Mouse (Mus musculus) testis, adult 2 months (tissue): Measurements from ENCODE around the gene Lcmt2. TPM values are rescaled to one million over a fixed set of nuclear protein-coding genes. Genes with fewer than 3 reads are reported as not detected.

ENCODE experiments used
- H3K27ac ChIP-seq: fragments of 200-500 bp; 2 replicates; pipeline ENCODE4 v1.5.1; 2012; ENCODE audit warnings: low read depth, low read length; ENCODE audit not compliant: control insufficient read depth, insufficient read depth
- H3K27me3 ChIP-seq: fragments of 200-500 bp; 2 replicates; pipeline ENCODE4 v1.6.1; 2012; ENCODE audit warnings: mild to moderate bottlenecking, low read length, moderate library complexity; ENCODE audit not compliant: control insufficient read depth, insufficient read depth
- H3K36me3 ChIP-seq: fragments of 200-500 bp; 2 replicates; pipeline ENCODE4 v1.6.1; 2012; ENCODE audit warnings: mild to moderate bottlenecking, low read length; ENCODE audit not compliant: control insufficient read depth, insufficient read depth
- H3K4me1 ChIP-seq: fragments of 200-500 bp; 2 replicates; pipeline ENCODE4 v1.6.1; 2012; ENCODE audit warnings: low read length; ENCODE audit not compliant: control insufficient read depth, insufficient read depth
- H3K4me3 ChIP-seq: fragments of 200-500 bp; 2 replicates; pipeline ENCODE4 v1.5.1; 2012; ENCODE audit warnings: low read depth, mild to moderate bottlenecking, low read length, moderate library complexity, mixed read lengths; ENCODE audit not compliant: control insufficient read depth
- CTCF ChIP-seq: fragments of 200-500 bp; IDR thresholded peaks from 2 replicates; pipeline ENCODE4 v1.5.1; 2012; ENCODE audit warnings: low read depth, mild to moderate bottlenecking, inconsistent platforms, low read length, moderate library complexity; ENCODE audit not compliant: control insufficient read depth, insufficient read depth, insufficient replicate concordance
- POLR2A ChIP-seq: fragments of 200-500 bp; IDR thresholded peaks from 2 replicates; pipeline ENCODE4 v1.6.1; 2012; ENCODE audit warnings: low read depth, mild to moderate bottlenecking, inconsistent platforms, low read length, moderate library complexity; ENCODE audit not compliant: control insufficient read depth
- polyA plus RNA-seq: library from polyadenylated mRNA; depleted of rRNA; stranded (reverse); fragments of >200 nt; gene quantifications from 2 replicates; pipeline ENCODE4 v1.2.3, GENCODE M21; 2012; rRNA removed

Lcmt2 gene
- 1.6 and 1.9 TPM in 2 replicates for polyA plus RNA-seq

DNA sequence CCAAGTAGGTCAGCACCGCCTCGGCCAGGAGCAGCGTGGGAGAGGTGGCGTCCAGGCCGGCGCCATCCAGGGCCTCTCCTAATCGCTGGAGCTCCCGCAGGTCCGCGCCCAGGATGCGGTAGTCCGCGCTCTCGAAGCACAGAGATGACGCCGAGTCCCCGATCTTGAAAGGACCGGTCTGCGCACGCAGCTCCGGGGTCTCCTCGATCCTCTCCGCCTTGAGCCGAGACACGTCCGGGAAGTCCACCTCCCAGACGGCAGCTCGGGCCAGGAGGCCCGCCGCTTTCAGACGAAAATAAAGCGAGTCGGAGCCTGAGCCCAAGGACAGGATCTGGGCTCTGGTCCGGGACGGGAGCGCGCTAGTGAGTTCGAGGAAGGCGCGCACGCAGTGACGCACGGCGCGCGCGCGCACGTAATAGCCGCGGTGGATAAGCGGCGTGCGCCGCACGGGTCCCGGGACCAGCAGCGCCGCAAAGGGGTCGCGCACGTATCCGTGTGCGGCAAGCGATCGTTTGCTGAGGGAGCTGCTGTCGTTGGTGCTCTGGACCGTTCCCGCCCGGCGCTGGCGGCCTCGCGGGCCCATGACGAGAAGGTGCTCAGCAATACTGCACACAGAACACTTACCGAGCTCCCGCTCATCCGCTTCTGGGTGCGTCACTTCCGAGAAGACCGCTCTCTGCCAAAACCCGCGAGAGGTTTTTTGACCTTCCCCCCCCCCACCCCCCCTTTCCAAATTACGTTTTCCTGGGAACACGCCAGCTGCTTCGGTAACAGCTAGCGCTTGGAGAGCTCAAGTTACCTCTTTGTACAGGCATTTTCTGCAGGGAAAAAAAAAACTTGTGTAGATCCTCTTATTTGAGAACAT, at the start of gene Lcmt2, which contains the start of gene Adal:
Gene Lcmt2 (minus strand): TSS at position 636 of the 865 bp plus-strand sequence.
Gene Adal (plus strand): TSS at position 411 of the 865 bp plus-strand sequence.
- TF ChIP-seq POLR2A = peak; percentile 80
- no peak for TF ChIP-seq CTCF
- H3K27me3 ChIP-seq = no peaks in the 10 kb centered on the region
- peak within 1 kb of the TSS; percentile 91 for H3K4me3 ChIP-seq
- peak within 1 kb of the TSS; percentile 82 for H3K27ac ChIP-seq
- peaks cover 1% of the 10 kb centered on the region; the same call in 1 of the 2 replicates for H3K36me3 ChIP-seq
- H3K4me1 ChIP-seq = peaks cover 13% of the 10 kb centered on the region

DNA sequence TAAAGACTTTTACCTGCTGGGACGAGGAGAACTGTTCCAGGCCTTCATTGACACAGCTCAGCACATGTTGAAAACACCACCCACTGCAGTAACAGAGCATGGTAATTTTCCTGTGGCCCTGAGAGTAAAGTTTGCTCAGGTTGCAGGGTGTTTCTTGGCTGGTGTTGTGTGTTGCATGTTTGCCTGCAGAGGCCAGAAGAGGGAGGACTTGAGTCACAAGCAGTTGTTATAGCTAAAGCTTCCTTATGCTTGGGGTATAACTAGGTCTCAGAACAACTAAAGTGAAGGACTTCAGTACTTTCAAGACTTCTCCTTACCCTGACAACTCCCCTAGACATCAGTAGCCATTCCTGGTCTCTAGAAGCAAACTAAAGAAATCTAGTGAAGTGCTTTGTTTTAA, 48.1 kb upstream of the Lcmt2 start:
- Histone ChIP-seq H3K4me1 (no peaks in the 10 kb centered on the region), H3K4me3 (no peak overlapping the region), H3K27ac (no peak overlapping the region), H3K36me3 (peaks cover 3% of the 10 kb centered on the region; the same call in 1 of the 2 replicates), H3K27me3 (no peaks in the 10 kb centered on the region)
- TF ChIP-seq POLR2A (no peak), CTCF (no peak)

DNA sequence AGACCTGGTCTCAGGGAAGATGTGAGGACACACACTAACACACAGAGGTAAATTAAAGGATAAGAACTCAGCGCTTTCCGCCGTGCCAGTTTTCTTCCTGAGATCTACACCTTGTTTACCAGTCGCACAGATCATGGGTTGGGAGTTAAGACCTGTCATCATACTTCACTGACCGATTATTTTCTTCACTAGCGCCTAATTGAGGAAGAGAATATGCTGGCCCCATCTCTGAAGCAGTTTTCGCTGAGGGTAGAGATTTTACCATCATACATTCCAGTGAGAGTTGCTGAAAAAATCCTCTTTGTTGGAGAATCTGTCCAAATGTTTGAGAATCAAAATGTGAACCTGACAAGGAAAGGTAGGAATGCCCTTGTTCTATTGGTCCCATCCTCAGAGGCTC, 43.7 kb upstream of the Lcmt2 start:
- H3K36me3 ChIP-seq = peaks cover 4% of the 10 kb centered on the region; the same call in 1 of the 2 replicates
- H3K27ac ChIP-seq = no peak overlapping the region
- TF ChIP-seq CTCF (no peak), POLR2A (no peak)
- no peaks in the 10 kb centered on the region for H3K27me3 ChIP-seq
- H3K4me1 ChIP-seq = no peaks in the 10 kb centered on the region
- no peak overlapping the region for H3K4me3 ChIP-seq

DNA sequence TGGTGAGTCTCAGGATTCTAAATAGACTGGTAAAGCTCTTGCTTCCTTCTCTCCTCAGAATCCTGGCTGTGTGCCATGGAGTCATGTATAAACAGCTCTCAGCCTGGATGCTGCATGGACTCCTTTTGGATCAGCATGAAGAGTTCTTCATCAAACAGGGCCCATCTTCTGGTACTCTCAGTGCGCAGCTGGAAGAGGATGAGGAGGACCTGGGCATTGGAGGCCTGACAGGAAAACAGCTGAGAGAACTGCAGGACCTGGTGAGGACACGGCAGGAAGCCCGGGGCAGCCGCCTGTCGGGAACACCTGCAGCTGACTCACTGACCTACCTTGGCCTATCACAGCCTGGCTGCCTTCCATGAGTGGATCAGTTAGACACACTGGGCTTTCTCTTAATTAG, 43.0 kb upstream of the Lcmt2 start:
- Histone ChIP-seq H3K27ac (no peak overlapping the region), H3K4me1 (no peaks in the 10 kb centered on the region), H3K36me3 (peaks cover 3% of the 10 kb centered on the region; the same call in 1 of the 2 replicates), H3K4me3 (no peak overlapping the region), H3K27me3 (no peaks in the 10 kb centered on the region)
- TF ChIP-seq CTCF (no peak), POLR2A (no peak)

DNA sequence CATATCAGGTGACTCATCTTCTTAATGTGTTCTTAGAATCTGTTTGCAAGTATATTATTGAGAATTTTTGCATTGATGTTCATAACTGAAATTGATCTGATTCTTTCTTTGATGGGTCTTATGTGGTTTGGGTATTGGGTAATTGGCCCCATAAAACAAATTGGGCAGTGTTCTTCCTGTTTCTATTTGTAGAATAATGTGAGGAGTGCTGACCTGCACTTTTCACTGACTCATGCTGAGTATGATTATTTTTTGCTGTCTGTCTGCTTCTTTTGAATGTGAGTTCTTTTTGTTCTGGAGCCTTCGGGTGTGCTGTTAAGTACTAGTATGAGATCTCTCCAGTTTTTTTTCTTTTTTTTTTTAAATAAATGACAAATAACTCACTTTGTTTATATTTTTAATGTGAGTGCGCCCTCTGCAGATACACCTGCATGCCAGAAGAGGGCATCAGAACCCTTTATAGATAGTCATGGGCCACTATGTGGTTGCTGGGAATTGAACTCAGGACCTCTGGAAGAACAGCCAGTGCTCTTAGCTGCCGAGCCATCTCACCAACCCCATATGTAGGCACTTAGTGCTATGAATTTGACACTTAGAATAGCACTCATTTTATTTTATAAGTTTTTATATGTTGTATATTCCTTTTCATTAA, 38.5 kb upstream of the Lcmt2 start:
- TF ChIP-seq CTCF = no peak
- TF ChIP-seq POLR2A = no peak
- Histone ChIP-seq H3K27me3 (no peaks in the 10 kb centered on the region), H3K4me3 (no peak overlapping the region), H3K36me3 (peaks cover 2% of the 10 kb centered on the region; the same call in 1 of the 2 replicates), H3K27ac (no peak overlapping the region), H3K4me1 (no peaks in the 10 kb centered on the region)

DNA sequence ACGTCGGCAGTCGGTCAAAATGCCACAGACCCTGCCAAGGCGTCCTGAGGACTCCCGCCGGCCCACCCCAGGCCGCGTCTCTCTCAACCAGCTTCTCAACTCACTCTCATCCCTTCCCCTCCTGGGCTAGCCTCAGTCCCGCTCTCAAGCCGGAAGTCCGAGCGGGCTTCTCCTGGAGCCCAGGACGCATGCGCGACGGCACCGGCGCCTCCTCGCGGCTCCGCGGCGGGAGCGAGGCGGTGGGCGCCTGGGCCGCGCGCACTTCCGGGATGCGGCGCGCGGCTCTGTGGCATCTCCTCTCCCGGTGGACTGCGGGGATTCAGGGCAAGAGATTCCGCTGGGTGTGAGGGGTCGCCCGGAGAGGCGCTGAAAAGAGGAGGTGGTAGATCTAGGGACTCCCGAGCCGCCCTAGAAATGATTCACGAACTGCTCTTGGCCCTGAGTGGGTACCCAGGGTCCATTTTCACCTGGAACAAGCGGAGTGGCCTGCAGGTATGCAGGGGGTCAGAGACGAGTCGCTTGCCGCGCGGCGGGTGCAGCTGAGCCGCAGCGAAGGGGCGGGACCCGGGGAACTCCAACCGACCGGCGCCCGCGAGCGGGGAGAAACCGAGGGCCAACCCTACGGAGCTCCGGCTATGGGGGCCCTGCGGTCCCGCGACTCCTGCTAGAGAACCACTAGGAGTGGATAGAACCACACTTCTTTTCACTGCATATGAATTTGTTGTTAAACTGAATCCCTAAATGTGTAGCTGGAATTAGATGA, 30.7 kb upstream of the Lcmt2 start, which contains the start of gene Zscan29:
Gene Zscan29 (minus strand): TSS at position 146 of the 763 bp plus-strand sequence.
- peaks cover 4% of the 10 kb centered on the region; the same call in 1 of the 2 replicates for H3K36me3 ChIP-seq
- peak within 1 kb of the TSS; percentile 92 for H3K27ac ChIP-seq
- no peaks in the 10 kb centered on the region for H3K27me3 ChIP-seq
- peak within 1 kb of the TSS; percentile 97 for H3K4me3 ChIP-seq
- no peak for TF ChIP-seq CTCF
- peak; percentile 55 for TF ChIP-seq POLR2A
- H3K4me1 ChIP-seq = peaks cover 5% of the 10 kb centered on the region
